Mouse (Mus musculus): Measurements from ENCODE around the gene Ubald1. TPM values are rescaled to one million over a fixed set of nuclear protein-coding genes. Genes with fewer than 3 reads are reported as not detected.

Gene Ubald1
- polyA plus RNA-seq, 1 experiment from 2014 or later: 32.0 TPM

DNA sequence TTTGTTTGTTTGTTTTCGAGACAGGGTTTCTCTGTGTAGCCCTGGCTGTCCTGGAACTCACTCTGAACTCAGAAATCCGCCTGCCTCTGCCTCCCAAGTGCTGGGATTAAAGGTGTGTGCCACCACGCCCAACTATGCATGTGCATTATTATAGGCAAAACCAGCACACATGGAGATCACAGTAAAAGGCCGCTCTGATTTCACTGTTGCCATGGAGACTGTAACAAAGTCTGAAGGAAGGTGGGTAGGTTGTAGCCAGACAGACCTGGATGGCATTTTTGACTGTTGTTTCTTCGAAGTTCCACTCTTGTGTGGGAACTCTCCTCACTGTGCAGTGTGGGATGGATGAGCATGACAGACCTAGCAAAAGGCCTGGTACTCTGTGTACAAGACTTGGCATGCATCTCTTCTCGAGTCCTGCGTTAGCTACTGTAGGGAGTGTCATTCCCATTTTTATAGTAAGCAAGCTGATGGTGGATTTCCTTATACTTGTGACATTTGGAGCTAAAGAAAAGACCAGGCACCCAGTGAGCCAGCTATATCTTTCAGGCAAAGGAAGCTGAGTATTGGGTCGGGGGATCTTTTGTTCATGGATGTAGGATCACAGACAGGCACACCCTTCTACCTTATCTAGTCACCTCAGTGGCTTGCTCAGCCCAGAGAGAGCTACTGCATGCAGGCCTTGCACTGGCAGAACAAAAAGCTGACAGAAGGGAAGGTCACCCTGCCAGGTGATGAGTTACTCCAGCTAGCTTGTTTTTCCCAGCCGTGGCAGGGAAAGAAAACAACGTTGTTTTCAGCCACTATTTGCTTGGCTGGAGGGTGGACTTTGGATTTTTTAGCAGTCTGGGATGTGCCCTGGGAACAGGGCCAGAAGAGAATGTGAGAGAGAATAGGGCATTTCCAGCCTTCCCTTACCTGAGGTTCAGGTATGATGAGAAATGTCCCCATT, 1.6 kb upstream of the Ubald1 start:
- H3K27ac ChIP-seq (replicated peaks; ENCODE audit: low read depth, low read length): no peak overlapping the region
- no peaks in the 10 kb centered on the region for H3K9me3 ChIP-seq (ENCODE audit: control insufficient read depth, low read length)
- ATAC-seq (ENCODE audit: insufficient number of reproducible peaks, low FRiP score, low TSS enrichment, low read depth) (no peak), DNase-seq (ENCODE audit: low spot score) (peak; percentile 36)
- H3K4me2 ChIP-seq (ENCODE audit: low read depth, severe bottlenecking): peak overlapping the region; percentile 77
- H3K4me3 ChIP-seq (ENCODE audit: low read depth, low read length): peak overlapping the region; percentile 86
- H3K4me1 ChIP-seq (ENCODE audit: control insufficient read depth, insufficient read depth, low read length): peaks cover 17% of the 10 kb centered on the region
- H3K27me3 ChIP-seq (ENCODE audit: control insufficient read depth, insufficient read depth, low read length): no peaks in the 10 kb centered on the region
- no peaks in the 10 kb centered on the region for H3K36me3 ChIP-seq (ENCODE audit: control insufficient read depth, insufficient read depth, low read length)
- H3K9ac ChIP-seq (ENCODE audit: low read length): no peak overlapping the region
- 79% methylated on average over 10 of the region's 10 CpGs for WGBS

DNA sequence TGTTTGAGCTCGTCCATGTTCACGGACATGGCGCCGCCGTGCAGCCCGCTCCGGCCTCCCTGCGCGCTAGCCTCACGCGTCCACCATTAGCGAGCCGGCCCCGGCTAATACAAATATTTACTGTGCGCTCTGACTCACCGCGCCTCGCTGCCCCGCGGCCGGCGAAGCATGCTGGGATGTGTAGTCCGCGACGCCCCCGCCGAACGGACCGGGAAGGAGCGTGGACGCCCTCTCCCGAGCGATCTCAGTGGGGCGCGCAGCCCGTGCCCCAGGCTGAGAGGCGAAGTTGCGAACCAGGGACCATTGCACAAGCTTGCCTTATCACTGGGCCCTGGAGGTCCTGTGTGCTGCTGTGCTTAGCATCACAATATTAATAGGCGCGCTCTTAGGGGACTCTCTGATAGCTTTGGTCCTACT, 399 bp downstream of the Ubald1 start:
- H3K4me2 ChIP-seq (ENCODE audit: low read depth, severe bottlenecking): peak overlapping the region; percentile 82
- H3K4me1 ChIP-seq (ENCODE audit: control insufficient read depth, insufficient read depth, low read length): peaks cover 14% of the 10 kb centered on the region; the same call in 1 of the 2 replicates
- peaks cover 6% of the 10 kb centered on the region for H3K36me3 ChIP-seq (ENCODE audit: control insufficient read depth, insufficient read depth, low read length)
- H3K27ac ChIP-seq (replicated peaks; ENCODE audit: low read depth, low read length): peak overlapping the region; percentile 96
- ATAC-seq (ENCODE audit: insufficient number of reproducible peaks, low FRiP score, low TSS enrichment, low read depth) (peak; percentile 60), DNase-seq (ENCODE audit: low spot score) (peak; percentile 90)
- no peaks in the 10 kb centered on the region for H3K27me3 ChIP-seq (ENCODE audit: control insufficient read depth, insufficient read depth, low read length)
- H3K9me3 ChIP-seq (ENCODE audit: control insufficient read depth, low read length): no peaks in the 10 kb centered on the region
- WGBS: under 1% methylated on average over 40 of the region's 40 CpGs
- peak overlapping the region; percentile 82 for H3K9ac ChIP-seq (ENCODE audit: low read length)
- H3K4me3 ChIP-seq (ENCODE audit: low read depth, low read length): peak overlapping the region; percentile 86

DNA sequence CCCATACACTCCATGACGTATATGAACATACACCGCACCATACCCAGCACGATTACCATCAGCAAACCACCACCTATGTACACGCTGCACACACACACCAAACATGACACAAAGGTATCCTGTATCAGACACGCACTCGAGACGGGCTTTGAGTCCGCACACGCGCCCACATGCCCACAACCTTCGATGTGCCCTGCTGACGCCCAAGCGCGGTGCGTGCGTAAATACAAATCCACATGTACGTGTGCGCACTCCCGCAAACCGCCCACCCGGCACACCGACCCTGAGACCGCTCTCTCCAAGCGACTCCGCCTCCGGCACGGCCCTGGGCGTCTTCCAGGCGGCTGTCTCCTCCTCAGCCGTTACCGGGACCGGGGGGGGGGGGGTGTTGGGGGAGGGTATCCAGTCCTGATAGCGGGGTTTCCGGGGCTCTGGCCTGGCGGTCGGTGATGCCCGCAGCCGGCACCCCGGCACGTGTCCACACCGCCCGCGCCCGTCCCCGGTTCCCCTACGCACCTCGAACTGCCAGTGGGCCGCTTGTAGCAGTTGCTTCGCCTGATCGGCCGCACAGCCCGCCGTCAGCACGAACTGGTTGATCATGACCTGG, 911 bp downstream of the Ubald1 start:
- peak; percentile 60 for DNase-seq (ENCODE audit: low spot score)
- WGBS: under 1% methylated on average over 54 of the region's 54 CpGs

DNA sequence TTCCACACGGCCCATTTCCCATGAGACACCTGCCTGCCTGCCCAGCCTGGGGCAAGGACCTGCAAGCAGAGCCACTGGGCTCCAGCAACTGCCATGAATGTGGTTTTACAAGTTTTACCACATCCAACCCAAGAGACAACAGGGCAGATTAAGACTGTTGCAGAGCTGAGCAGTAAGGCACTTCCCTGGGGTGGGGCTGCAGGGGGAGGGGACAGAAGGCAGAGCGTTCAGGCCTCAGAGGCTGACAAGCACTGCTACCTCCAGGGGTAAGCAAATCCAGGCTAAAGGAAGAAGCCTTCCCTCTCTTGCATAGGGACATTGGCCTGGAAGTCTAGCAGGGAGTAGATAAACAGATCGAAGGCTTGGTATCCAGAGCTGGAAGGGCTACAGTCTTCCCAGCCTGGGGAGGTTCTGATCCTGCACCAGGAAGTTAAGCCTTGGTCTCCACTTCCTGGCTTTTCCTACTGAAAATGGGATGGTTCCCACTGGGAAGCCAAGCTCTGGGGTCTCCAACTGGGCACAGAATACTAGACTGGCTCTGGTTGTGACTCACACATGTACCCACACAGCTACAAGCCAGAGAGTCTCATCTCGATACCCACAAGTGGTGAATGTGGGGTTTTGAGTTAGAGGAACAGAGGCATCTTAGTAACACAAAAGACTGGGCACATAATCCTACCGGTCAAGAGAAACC, 1.8 kb downstream of the Ubald1 start:
- H3K4me3 ChIP-seq (ENCODE audit: low read depth, low read length): peak overlapping the region; percentile 86
- ATAC-seq (ENCODE audit: insufficient number of reproducible peaks, low FRiP score, low TSS enrichment, low read depth) (no peak), DNase-seq (ENCODE audit: low spot score) (no peak)
- H3K4me1 ChIP-seq (ENCODE audit: control insufficient read depth, insufficient read depth, low read length): peaks cover 14% of the 10 kb centered on the region; the same call in 1 of the 2 replicates
- no peaks in the 10 kb centered on the region for H3K27me3 ChIP-seq (ENCODE audit: control insufficient read depth, insufficient read depth, low read length)
- no peak overlapping the region; the same call in 1 of the 2 replicates for H3K27ac ChIP-seq (replicated peaks; ENCODE audit: low read depth, low read length)
- WGBS: 40% methylated on average over 5 of the region's 5 CpGs
- H3K36me3 ChIP-seq (ENCODE audit: control insufficient read depth, insufficient read depth, low read length): peaks cover 6% of the 10 kb centered on the region
- H3K4me2 ChIP-seq (ENCODE audit: low read depth, severe bottlenecking): peak overlapping the region; percentile 82
- H3K9ac ChIP-seq (ENCODE audit: low read length): peak overlapping the region; percentile 82; the same call in 1 of the 2 replicates
- no peaks in the 10 kb centered on the region for H3K9me3 ChIP-seq (ENCODE audit: control insufficient read depth, low read length)

More for the DNA sequence above, 911 bp downstream of the Ubald1 start:
- peak overlapping the region; percentile 86 for H3K4me3 ChIP-seq (ENCODE audit: low read depth, low read length)
- H3K9ac ChIP-seq (ENCODE audit: low read length): peak overlapping the region; percentile 82
- peak overlapping the region; percentile 82 for H3K4me2 ChIP-seq (ENCODE audit: low read depth, severe bottlenecking)
- peaks cover 6% of the 10 kb centered on the region for H3K36me3 ChIP-seq (ENCODE audit: control insufficient read depth, insufficient read depth, low read length)
- peak overlapping the region; percentile 96 for H3K27ac ChIP-seq (replicated peaks; ENCODE audit: low read depth, low read length)
- peaks cover 14% of the 10 kb centered on the region; the same call in 1 of the 2 replicates for H3K4me1 ChIP-seq (ENCODE audit: control insufficient read depth, insufficient read depth, low read length)
- peak; percentile 7; the same call in 1 of the 2 replicates for ATAC-seq (ENCODE audit: insufficient number of reproducible peaks, low FRiP score, low TSS enrichment, low read depth)
- H3K9me3 ChIP-seq (ENCODE audit: control insufficient read depth, low read length): no peaks in the 10 kb centered on the region
- no peaks in the 10 kb centered on the region for H3K27me3 ChIP-seq (ENCODE audit: control insufficient read depth, insufficient read depth, low read length)

DNA sequence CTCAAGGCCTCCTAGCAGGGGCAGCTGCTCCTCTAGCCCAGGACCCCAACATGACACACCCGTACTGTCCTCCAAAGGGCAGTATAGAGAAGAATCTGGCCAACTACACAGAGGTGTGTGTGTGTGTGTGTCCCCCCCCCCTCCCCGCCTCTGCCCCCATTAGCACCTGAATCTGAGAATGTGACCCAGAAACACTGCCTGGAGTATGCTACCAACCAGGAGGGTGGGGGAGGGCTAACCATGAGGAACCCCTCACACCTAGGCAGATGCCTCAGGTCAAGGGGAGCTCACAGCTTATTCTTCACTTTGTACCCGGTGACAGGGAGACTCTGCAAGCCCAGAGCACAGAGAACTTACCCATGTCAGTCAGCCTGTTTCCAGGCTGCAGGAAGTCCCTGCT, 2.4 kb downstream of the Ubald1 start:
- Histone ChIP-seq H3K4me1 (ENCODE audit: control insufficient read depth, insufficient read depth, low read length) (peaks cover 14% of the 10 kb centered on the region; the same call in 1 of the 2 replicates), H3K9ac (ENCODE audit: low read length) (no peak overlapping the region; the same call in 1 of the 2 replicates), H3K9me3 (ENCODE audit: control insufficient read depth, low read length) (no peaks in the 10 kb centered on the region), H3K36me3 (ENCODE audit: control insufficient read depth, insufficient read depth, low read length) (peaks cover 6% of the 10 kb centered on the region), H3K27me3 (ENCODE audit: control insufficient read depth, insufficient read depth, low read length) (no peaks in the 10 kb centered on the region), H3K4me3 (ENCODE audit: low read depth, low read length) (0 out of 2 replicates have a peak overlapping the region, but pooled peaks have one; percentile 2), H3K4me2 (ENCODE audit: low read depth, severe bottlenecking) (no peak overlapping the region), H3K27ac (replicated peaks; ENCODE audit: low read depth, low read length) (no peak overlapping the region)
- 78% methylated on average over 3 of the region's 3 CpGs for WGBS
- ATAC-seq (ENCODE audit: insufficient number of reproducible peaks, low FRiP score, low TSS enrichment, low read depth) (no peak), DNase-seq (ENCODE audit: low spot score) (no peak)

DNA sequence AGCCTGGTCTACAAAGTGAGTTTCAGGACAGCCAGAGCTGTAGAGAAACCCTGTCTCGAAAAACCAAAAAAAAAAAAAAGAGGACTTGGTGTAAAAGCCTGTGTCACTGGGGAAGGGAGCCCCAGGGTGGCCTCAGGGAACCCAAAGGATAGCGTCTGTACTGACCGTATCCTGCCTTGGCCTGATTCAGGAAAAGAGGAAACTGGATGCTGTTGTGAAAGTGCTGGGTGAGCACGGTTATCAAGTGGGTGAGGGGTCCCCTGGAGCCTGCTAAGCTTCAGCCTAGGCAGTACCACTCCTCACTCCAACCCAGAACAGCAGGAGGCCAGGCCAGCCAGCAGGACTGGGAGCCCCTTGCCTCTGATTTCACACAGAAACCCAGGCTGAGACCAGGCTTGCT, 2.9 kb downstream of the Ubald1 start:
- DNase-seq (ENCODE audit: low spot score) (no peak), ATAC-seq (ENCODE audit: insufficient number of reproducible peaks, low FRiP score, low TSS enrichment, low read depth) (no peak)
- no peaks in the 10 kb centered on the region for H3K27me3 ChIP-seq (ENCODE audit: control insufficient read depth, insufficient read depth, low read length)
- 92% methylated on average over 4 of the region's 4 CpGs for WGBS
- H3K4me3 ChIP-seq (ENCODE audit: low read depth, low read length): no peak overlapping the region
- peaks cover 6% of the 10 kb centered on the region for H3K36me3 ChIP-seq (ENCODE audit: control insufficient read depth, insufficient read depth, low read length)
- no peak overlapping the region; the same call in 1 of the 2 replicates for H3K9ac ChIP-seq (ENCODE audit: low read length)
- H3K9me3 ChIP-seq (ENCODE audit: control insufficient read depth, low read length): no peaks in the 10 kb centered on the region
- H3K27ac ChIP-seq (replicated peaks; ENCODE audit: low read depth, low read length): no peak overlapping the region
- H3K4me2 ChIP-seq (ENCODE audit: low read depth, severe bottlenecking): no peak overlapping the region; the same call in 1 of the 2 replicates
- peaks cover 14% of the 10 kb centered on the region; the same call in 1 of the 2 replicates for H3K4me1 ChIP-seq (ENCODE audit: control insufficient read depth, insufficient read depth, low read length)

DNA sequence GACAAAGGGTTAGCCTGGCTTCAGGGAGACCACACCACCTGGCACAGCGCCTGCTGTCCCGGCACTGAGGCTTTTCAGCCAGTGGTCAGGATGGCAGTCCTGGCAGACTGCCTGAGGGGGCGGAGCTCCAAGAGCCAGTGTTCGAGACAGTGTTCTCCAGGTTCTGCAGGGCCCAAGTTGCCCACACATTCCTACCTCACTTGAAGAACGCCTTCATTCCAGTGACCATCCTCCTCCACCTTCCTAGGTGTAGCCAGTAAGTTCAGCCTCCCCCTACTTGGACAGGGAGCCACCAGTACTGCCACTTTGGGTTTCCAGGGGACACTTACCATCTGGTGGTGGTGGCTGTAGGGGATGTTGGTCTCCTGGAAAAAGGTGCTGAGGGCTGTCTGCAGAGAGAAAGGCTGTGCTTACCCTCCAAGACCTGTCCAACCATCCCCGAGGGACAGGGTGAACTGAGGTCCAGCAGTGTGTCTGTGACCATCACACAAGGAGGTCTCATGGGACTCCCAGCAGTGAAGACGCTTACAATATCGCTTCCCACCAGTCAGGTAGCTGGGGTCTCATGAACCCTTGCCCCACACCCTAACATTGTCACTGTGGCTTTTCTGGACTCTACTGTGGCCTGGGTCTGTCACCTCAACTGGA, 4.0 kb downstream of the Ubald1 start:
- Histone ChIP-seq H3K9me3 (ENCODE audit: control insufficient read depth, low read length) (no peaks in the 10 kb centered on the region), H3K27me3 (ENCODE audit: control insufficient read depth, insufficient read depth, low read length) (no peaks in the 10 kb centered on the region)

More for the DNA sequence above, 4.0 kb downstream of the Ubald1 start:
- DNase-seq (ENCODE audit: low spot score): no peak
- Histone ChIP-seq H3K4me1 (ENCODE audit: control insufficient read depth, insufficient read depth, low read length) (peaks cover 14% of the 10 kb centered on the region; the same call in 1 of the 2 replicates), H3K36me3 (ENCODE audit: control insufficient read depth, insufficient read depth, low read length) (peaks cover 6% of the 10 kb centered on the region), H3K27ac (replicated peaks; ENCODE audit: low read depth, low read length) (no peak overlapping the region), H3K4me3 (ENCODE audit: low read depth, low read length) (no peak overlapping the region), H3K9ac (ENCODE audit: low read length) (no peak overlapping the region), H3K4me2 (ENCODE audit: low read depth, severe bottlenecking) (no peak overlapping the region)
- 88% methylated on average over 8 of the region's 8 CpGs for WGBS
- no peak for ATAC-seq (ENCODE audit: insufficient number of reproducible peaks, low FRiP score, low TSS enrichment, low read depth)
